Mouse (Mus musculus): ENCODE results near the gene Nphp3.
A peak's percentile ranks its signal among the peaks of the same experiment; 100 is the strongest.

Nphp3 gene

DNA sequence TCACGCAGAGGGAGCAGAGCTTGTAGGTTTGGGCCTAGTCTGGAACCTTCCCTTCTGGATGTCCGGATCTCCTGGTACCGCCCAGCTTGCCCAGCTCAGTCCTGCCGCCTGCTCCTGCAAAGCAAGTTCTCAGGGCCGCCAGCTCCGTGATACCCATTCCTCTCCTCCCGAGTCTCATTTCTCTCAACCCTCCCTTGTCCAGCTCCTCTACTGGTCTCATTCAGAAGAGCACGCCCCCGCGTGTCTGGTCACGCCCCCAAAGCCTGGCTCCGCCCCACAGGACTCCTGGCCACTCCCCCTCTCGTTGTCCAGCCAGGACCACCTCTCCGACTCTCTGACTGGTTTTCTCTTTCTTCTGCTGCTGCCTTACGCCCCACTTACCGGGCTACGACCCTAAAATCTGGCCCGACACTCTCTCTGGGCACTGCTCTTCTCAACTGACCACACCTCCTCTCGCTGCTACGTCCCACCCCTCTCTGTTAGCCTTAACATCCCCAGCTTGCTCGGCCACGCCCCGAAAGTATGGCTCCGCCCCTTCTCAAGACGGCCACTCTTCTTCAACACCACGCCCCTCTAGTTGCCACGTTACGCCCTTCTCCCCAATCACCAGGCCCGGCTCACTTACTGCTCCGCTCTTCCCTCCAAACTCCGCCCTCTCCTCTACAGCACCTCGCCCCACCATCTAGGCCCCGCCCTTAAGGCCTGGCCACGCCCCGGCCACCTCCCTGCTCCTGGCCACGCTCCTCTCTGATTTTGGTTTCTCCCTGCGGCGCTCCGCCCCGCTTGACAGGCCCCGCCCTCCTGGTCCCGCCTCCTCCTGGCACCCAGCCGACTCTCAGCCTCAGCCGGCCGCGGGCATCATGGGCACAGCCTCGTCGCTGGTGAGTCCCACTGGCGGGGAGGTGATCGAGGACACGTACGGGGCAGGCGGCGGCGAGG is at the start of gene Nphp3:
TSS of gene Nphp3 (plus strand) at position 624 of the 939 bp plus-strand sequence.
- DNase-seq = peak; percentile 100

DNA sequence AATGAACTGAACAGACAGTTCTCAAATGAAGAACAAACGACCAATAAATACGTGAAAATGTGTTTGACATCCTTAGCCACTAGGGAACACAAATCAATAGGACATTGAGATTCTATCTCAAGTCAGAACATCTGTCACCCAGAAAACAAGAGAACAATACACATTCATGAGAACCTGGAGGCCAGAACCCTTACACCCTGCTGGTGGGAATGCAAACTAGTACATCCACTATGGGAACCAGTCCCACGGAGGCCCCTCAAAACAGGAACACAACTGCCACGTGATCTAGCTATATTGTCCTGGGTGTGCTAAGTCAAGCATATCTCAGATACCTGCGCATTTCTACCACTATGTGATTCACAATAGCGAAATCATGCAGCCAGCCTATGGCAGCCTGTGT is 43.6 kb upstream of the Nphp3 start:
- DNase-seq = no peak

DNA sequence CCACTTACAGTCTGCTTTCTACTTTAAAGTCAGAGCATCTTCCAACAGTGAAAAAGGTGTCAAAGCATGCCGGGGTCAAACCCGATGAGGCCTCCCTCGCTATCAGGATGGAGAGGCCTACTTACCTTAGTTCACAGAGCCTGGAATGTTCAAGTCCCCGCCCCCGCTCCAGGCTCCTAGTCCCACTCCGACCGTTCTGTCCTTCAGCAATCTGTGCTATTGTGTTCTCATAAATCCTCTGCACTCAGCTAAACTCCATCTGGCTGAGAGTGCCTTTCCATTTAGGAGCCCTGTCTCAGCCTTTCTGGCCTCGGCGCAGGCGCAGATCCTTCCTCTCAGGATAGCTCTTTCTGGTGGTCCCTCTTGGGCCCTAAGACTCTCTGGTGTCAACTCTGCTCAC is 42.4 kb upstream of the Nphp3 start:
- DNase-seq = no peak

DNA sequence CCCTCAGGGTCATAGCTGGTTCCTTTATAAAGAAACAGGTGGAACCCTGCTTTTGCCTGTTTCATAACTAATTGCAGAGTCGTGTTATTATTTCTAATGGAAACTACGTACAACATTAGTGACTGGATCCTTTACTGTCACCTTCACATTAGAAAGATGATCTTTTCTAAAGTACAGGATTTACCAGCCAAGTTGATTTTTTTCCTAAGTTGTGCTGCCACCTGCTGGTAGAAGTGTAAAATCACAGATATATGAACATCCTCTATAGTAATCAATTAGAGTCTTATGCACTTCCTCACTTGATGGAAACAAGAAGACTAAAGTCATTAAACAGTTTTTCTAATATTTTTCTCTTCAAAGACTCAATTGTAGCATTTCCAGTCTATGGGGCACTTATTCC is 5.8 kb upstream of the Nphp3 start:
- DNase-seq = no peak

DNA sequence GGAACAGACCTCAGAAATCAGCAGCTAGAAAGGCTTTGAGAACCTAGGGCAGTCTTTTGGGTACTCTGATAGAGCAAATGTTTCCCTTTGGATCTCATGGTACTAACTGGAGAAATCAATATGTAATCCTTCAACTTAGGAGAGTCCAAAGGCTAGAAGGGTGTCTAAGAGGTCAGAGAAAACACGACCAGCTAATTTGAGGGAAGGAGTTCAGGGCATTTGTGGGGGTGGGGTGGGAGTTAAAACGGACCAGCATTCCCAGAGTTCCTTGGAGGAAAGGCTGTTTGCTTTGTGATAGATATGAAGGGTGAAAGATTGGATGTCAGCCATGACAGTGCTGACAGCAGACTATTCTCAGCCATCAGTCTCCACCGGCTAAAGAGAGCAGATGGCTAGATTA is 1.7 kb upstream of the Nphp3 start:
- peak; percentile 74 for DNase-seq

DNA sequence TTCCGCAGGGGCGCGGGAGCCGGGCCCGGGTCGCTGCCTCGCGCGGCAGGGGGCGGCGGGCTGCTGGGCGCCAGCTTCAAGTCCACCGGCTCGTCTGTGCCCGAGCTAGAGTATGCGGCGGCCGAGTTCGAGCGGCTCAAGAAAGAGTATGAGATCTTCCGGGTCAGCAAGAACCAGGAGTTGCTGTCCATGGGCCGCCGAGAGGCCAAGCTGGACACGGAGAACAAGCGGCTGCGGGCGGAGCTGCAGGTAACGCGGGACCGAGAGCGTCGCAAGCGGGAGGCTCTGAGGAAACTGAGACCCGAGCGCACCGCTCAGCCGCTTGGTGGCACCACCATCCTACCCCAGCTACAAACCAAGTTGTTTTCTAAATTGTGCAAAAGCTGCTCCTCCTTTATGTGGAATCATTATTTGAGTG is 578 bp downstream of the Nphp3 start:
- no peak for DNase-seq

DNA sequence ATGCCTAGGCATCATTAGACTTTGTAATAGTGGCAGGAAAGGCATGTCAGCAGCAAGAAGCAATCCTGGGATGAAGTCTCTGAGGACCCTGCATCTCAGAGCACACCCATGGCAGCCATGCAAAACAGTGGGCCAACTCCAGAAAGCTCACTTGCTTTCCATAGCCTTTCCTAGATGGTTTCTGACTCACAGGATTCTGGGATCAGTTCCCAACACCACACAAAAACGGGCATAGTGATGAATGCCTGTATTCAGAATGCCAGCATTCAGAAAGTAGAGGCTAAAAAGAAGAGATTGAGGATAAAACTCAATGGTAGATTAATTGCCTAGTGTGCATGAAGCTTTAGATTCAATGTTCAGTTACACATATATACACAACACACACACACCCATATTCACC is 12.2 kb downstream of the Nphp3 start:
- no peak for DNase-seq

DNA sequence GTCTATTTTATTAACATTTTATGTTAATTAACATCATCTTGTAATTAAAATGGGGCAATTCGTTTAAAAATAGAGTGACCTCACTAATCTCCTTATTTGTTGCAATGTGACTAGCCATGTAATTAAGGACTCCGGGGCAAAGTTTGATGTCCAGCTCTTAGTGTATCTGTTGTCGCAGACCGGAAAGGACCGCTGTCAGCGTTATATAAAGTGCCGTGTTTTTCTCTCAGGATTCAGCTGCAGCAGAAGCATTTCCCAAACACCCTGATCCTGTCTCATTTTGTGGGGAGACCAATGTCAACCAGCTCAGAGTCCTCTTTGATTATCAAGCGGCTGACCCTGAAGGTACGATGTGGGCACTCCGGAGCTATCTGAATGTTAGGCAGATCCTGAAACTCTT is 18.7 kb downstream of the Nphp3 start:
- no peak for DNase-seq

DNA sequence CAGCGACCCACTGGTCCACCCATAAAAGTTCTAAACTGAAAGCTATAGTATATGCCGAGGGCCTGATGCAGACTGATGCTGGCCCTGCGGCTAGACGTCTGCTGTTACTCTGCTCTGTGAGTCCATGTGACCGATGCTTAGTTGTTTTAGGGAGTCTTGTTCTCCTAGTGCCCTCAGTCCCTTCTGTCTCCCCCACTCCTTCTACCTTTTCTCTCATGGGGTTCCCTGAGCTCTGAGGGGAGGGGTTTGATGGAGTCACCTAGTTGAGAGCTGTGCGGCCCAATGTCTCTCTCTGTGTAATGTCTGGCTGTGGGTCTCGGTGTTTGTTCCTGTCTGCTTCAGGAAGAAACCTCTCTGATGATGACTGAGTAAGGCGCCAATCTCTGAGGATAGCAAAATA is 24.8 kb downstream of the Nphp3 start:
- no peak for DNase-seq

DNA sequence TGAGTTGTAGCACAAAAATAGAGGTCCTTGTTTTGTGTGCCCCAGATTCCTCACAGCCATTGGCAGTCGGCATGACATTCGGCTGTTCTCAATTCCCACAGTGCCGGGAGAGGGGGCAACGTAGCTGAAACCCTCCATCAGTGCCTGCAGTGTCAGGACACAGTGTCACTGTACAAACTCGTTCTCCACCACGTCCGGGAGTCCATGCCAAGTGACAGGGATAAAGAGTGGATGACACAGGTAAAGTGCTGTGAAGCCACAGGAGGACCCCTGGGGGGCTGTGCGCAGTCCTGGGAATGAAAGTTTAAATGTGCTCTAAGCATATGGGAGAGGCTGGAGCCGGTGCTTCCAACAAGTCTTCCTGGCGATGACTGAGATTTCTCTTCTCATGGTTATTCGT is 27.5 kb downstream of the Nphp3 start:
- no peak for DNase-seq

DNA sequence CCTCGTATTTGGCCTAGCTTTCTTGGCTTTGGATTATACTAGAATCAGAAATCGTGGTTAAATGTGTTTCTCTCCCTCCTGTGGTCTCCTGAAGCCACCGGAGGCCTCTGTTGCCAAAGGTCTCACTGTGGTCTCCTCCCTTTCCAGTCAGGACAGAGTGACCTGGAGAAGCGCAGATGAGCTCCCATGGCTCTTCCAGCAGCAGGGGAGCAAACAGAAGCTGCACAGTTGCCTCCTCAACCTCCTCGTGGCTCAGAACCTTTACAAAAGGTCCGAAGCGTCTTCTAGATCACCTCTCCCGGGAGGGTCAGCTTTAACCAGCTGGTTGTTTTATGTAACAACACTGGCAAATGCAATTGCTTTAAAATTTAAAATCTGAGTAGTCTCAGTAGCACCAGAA is 31.9 kb downstream of the Nphp3 start:
- DNase-seq = no peak

DNA sequence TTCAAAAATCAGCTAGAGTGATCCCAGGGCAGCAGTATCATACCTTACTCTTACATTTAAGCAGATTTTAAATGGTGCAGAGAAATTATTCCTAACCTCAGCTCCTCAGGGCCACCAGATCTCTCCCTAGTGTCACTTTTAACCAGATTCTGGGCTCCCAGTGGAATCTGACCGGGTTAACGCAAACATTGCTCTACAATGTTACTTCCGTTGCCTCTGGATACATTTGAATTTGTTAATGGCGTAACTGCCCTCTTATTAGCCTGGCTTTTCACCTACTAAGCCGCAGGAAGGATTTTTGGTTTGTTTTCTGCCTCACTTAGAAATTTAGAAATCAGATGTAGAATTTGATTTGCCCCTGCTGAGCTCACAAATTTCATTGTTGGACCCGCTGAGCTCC is 32.4 kb downstream of the Nphp3 start:
- DNase-seq = no peak

DNA sequence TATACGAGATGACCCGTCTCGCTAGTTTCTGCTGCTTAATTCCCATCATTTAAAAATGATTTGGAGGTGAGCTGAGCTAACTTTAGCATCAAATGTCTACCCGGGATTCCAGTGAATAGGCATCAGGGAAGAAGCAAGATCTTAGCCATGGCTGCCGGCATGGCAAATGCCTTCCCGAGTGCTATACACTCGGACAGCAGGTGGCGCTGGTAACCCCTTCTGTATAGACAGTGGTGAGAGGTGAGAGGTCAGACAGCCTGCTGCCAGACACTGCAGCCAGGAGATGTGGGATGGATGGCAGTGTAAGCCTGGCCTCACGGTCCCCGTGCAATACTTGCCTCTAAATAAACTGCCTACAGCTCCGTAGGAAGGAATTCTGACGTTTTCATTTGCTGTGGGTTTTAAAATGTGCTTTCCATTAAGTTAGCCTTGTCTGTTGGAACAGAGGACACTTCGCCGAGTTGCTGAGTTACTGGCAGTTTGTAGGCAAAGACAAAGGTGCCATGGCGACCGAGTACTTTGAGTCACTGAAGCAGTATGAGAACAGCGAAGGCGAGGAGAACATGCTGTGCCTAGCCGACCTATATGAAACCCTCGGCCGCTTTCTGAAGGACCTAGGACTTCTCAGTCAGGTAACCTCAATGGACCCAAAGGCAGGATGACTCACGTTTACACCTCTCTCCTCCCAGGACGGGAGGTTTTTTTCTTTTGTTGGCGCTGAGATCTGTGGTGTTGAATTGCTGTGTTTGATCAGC is 33.1 kb downstream of the Nphp3 start:
- DNase-seq = peak; percentile 61

DNA sequence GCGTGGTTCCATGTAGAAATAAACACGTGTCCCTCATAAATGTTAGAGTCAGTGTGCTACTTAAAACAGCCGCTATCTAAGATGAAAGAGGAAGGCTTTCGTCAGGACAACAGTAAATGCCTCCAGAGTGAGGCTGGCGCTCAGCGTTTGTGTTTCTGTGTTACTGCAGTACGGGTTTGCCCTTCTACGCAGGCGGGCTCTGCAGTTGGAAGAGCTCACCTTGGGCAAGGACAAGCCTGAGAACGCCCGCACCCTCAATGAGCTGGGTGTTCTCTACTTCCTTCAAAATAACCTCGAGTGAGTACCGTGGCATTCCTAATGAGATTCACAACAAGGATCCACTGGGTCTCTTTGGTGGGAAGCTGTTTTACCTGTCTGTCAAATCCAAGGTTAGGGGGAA is 35.9 kb downstream of the Nphp3 start:
- no peak for DNase-seq

DNA sequence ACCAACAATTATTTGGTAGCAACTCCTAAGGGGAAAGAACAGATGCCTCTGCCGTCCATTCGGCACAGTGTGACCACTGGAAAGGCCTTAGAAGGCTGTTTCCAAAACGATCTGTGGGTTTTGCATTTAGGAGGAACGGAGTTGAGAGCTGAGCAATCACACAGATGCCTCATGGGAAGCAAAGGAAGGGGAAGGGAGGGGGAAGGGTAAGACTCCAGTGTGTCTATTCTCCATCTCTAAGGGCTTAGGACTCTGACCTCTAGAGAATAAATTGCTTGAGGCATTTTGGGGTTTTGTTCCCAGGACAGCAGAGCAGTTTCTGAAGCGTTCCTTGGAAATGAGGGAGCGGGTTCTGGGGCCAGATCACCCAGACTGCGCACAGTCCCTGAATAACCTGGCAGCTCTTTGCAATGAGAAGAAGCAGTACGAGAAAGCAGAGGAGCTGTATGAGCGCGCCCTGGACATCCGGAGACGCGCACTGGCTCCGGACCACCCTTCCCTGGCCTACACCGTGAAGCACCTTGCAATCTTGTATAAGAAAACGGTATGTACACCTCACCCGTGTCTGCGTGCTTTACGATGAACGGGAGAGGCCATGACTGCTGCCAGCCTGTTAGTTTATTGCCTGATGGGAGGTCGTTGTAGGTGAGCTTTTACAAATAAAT is 36.8 kb downstream of the Nphp3 start:
- DNase-seq = no peak

DNA sequence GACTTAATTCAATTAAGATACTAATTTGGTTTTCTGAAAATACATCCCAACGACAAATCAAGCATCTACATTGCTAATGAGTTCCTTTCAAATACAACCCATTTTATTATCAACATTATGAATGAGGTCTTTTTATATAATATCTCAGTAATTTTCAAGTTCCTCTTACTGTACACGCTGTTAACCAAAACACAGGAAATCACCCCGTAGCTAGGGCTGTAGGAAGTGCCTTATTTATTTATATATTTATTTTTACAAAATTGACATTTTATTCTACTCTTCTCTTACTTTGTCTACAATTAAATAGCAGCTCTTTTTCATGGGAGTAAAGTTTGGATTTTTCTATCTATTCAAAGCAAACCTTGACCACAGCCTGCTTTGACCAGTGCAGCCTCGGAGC is 37.4 kb downstream of the Nphp3 start:
- no peak for DNase-seq

DNA sequence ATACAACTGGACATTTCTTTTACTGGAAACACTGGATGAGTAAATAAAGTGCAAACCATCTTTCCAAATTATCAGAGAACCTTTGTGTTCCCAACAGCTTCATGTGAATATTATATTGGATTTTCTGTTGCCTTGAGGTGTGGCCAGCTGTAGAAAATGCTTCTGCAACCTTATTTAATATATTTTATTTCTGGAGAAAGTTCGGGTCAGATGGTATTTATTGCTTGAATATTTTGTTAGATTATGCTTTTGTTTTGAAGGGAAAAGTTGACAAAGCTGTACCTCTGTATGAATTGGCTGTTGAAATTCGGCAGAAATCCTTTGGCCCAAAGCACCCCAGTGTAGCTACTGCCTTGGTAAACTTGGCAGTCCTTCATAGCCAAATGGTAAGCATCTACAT is 38.0 kb downstream of the Nphp3 start, which contains the start of gene Gm28305:
TSS of gene Gm28305 (plus strand) at position 301 of the 400 bp plus-strand sequence.
- no peak for DNase-seq

DNA sequence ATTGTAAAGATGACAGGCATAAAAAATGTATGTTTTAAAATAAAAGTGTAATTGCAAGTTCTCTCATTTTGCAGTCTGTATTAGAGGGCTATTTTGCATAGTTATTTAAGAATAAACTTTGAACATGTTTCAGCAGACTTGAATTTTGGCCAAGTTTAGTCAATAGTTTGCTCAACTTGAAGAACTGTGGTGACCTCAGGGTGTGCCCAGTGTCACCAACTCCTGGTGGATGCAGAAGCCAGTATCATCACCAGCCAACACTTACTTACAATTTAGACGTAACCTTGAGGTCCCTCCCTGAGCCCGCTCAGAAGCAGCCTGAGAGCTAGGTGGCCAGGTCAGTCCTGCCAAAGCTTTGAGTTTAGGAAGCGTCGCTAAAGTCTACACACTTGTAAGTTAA is 41.3 kb downstream of the Nphp3 start:
- peak; percentile 27 for DNase-seq

DNA sequence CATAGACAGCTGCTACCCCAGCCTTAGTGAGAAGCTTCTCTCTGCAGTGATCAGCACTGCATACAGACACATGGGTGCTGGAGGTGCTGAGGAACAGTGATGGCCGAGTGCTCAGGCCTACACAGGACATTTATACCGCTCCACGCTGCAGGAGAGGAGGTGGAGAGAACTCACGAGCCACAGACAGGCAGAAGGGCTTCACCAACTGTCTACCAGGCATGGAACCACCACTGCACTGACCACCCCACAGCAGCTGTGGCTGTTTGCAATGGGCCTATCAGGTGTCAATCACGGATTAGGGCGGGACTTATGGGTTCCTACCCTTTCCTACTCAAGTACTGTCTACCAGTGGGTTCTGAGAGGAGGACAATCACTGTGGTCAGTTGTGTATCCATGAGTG is 48.7 kb downstream of the Nphp3 start:
- no peak for DNase-seq

DNA sequence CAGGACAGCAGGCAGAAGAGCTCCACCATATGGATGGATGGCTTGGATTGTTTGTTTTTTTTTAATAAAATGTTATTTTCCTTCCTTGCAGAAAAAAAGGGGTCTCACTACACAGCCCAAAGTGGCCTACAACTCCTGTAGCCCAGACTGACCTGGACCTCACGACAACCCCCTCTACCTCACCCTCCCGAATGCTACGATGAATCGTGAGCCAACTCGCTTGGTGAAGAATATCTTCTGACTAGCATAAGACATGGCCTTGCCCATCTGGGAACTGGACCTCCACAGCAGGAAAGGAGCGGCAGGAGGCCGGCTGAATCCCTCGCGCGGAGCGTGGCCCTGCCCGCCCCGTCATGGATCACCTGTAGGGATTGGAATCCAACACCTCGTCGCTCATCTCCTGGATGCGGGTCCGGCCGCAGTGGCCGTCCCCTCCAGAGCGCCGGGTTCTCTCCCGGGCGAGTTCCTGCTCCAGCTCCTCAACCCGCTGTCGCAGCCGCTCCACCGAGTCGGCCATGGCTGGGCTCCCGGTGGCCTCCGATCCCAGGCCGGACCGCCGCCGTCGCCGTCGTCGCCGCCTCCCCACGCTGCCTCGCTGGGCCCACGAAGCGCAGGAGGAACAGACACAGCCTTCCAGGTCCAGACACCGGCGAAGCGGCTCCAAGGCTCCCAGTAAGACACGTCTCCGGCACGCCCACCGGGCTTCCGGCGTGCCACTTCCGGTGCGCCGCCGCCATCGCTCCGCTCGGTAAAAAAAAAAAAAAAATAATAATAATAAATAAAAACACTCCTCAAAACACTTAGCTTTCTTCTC is 60.3 kb downstream of the Nphp3 start, which contains the start of gene Uba5:
TSS of gene Uba5 (minus strand) at position 705 of the 814 bp plus-strand sequence.
- DNase-seq = peak; percentile 16

DNA sequence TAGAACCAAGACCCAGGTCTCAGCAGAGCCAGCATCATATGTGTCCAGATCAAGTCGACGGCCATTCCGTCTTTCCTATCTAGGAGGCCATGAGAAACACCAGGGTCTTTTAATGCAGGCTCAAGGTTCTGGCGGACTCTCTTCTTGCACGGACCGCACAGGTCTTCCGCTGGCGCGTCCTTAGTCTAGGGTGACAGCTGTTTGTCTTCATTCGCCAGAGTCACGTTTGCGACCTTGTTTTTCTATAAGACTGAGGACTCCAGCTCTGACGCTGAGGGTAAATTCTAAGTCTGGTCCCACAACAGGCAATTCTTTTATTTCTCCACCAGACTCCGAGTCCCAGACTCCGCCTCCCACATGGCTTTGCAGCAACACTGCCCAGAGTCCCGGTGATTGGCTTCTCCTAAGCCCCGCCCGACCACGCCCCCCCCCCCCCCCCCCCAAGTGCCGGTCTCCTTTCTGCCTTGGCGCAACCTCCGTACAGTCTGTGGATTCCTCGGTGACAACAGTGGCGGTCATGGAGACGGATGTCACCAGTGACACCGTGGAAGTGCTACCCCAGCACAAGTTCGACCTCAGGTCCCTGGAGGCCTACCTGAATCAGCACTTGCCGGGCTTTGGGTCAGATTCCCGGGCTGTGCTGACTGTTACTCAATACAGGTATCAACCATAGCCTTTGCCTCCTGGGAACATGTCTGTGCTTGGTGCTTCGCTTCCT is 61.1 kb downstream of the Nphp3 start, which contains the start of gene Acad11:
TSS of gene Acad11 (plus strand) at position 134 of the 718 bp plus-strand sequence.
- DNase-seq = peak; percentile 89

DNA sequence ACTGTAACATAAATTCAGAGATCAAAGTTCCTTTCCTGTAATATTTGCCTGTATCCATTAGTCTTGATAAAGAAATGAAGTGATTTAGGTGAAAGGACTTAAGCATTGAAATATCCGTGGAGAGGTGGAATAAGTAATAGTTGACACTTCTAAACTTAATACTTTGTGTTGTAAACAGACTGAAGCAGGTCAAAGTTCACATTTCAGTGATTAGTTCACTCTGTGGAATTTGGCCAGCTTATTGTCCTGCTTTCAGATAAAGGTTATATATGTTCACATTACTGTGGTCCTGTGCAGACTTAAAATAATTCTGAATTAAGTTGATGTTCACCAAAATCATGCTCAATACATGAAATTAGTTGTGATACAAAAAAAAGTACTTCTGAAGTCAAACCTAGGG is 62.2 kb downstream of the Nphp3 start:
- DNase-seq = no peak

Data from kidney, adult 11 months (tissue).